13 mouse cellular contexts compared by ENCODE assay signal in the genomic region with DNA sequence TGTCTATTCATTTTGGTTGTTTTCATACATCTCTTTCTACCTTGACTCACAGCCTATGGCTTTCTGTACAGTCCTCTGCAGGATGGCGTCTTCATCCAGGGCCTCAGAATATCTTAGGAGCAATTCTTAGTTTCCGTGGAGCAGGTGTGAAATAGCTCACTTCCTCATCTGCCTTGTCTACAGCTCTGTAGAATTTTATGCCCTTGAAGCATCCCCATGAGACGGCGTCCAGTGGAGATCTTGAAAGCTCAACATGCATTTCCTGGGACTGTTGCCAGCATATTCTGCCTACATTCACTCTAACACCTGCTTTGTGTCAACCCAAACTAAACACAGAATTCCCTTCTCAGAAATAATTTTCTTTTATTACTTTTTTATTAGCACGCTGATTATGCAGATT.
A peak's percentile ranks its signal among the peaks of the same experiment; 100 is the strongest.
DNase-seq lines count a peak whose midpoint lies in the region; ATAC-seq lines count a peak whose summit lies in the region.
"Had no signal": no experiment of that assay in that cellular context is flagged by ENCODE, and none has a peak within 500 bp of the region (broad histone marks: within the 10 kb centered on the region; RNA-seq: fewer than 3 reads in every experiment).

No protein-coding gene starts in this region.

- no peak overlapping the region for H3K4me3 ChIP-seq in hindbrain, embryonic 15.5 days
- no peak overlapping the region for H3K4me3 ChIP-seq in hindbrain, embryonic 14.5 days (replicated peaks; ENCODE audit: low read length)
- no peak overlapping the region for H3K4me3 ChIP-seq in midbrain, embryonic 15.5 days
- H3K4me3 ChIP-seq in midbrain, embryonic 10.5 days: no peak overlapping the region
- H3K4me3 ChIP-seq in liver, embryonic 11.5 days (ENCODE audit: low read depth, low read length): no peak overlapping the region
- H3K4me3 ChIP-seq: erythroblast, embryonic 14.5 days; heart, embryonic 13.5 days had no signal

- no peak overlapping the region for H3K27ac ChIP-seq in hindbrain, embryonic 15.5 days (replicated peaks)
- no peak overlapping the region for H3K27ac ChIP-seq in hindbrain, embryonic 14.5 days
- no peak overlapping the region for H3K27ac ChIP-seq in midbrain, embryonic 15.5 days
- no peak overlapping the region for H3K27ac ChIP-seq in midbrain, embryonic 10.5 days (replicated peaks)
- H3K27ac ChIP-seq in liver, embryonic 11.5 days (ENCODE audit: low read depth, low read length): no peak overlapping the region
- H3K27ac ChIP-seq: heart, embryonic 13.5 days; macrophage had no signal

- H3K27me3 ChIP-seq in hindbrain, embryonic 15.5 days: no peaks in the 10 kb centered on the region
- no peaks in the 10 kb centered on the region for H3K27me3 ChIP-seq in hindbrain, embryonic 14.5 days (ENCODE audit: control insufficient read depth, insufficient read depth, low read length)
- H3K27me3 ChIP-seq in midbrain, embryonic 15.5 days (replicated peaks): no peaks in the 10 kb centered on the region
- H3K27me3 ChIP-seq in midbrain, embryonic 10.5 days (ENCODE audit: low read depth, poor library complexity, severe bottlenecking): no peaks in the 10 kb centered on the region
- H3K27me3 ChIP-seq in liver, embryonic 11.5 days (replicated peaks; ENCODE audit: control insufficient read depth, insufficient read depth, low read length): no peaks in the 10 kb centered on the region
- H3K27me3 ChIP-seq: heart, embryonic 13.5 days had no signal

- intact Hi-C loops in left cerebral cortex, postnatal 4 days (cut with DNase I): no loop called here

- DNase-seq in cerebellum, postnatal 10 days: peak; percentile 27 to 61
- no peak for DNase-seq in hindbrain, embryonic 14.5 days (ENCODE audit: low spot score)
- DNase-seq in midbrain, embryonic 10.5 days (ENCODE audit: low spot score): no peak
- DNase-seq in left cerebral cortex, postnatal 4 days: peak; percentile 47
- DNase-seq in liver, embryonic 11.5 days (ENCODE audit: low spot score): no peak
- DNase-seq: adrenal gland, adult 8-10 months; gastrocnemius, postnatal 36 days had no signal

- H3K4me1 ChIP-seq in hindbrain, embryonic 15.5 days (replicated peaks): no peaks in the 10 kb centered on the region
- H3K4me1 ChIP-seq in hindbrain, embryonic 14.5 days (replicated peaks; ENCODE audit: control insufficient read depth, insufficient read depth, low read length): no peaks in the 10 kb centered on the region
- no peaks in the 10 kb centered on the region for H3K4me1 ChIP-seq in midbrain, embryonic 15.5 days
- H3K4me1 ChIP-seq in midbrain, embryonic 10.5 days: no peaks in the 10 kb centered on the region
- H3K4me1 ChIP-seq in liver, embryonic 11.5 days (replicated peaks; ENCODE audit: control insufficient read depth, insufficient read depth, low read length): no peaks in the 10 kb centered on the region

- WGBS in hindbrain, embryonic 15.5 days: 55% methylated on average over 5 of the region's 5 CpGs
- 60% methylated on average over 5 of the region's 5 CpGs for WGBS in hindbrain, embryonic 14.5 days
- WGBS in midbrain, embryonic 15.5 days: 75% methylated on average over 5 of the region's 5 CpGs
- 88% methylated on average over 5 of the region's 5 CpGs for WGBS in midbrain, embryonic 10.5 days
- 81% methylated on average over 5 of the region's 5 CpGs for WGBS in liver, embryonic 11.5 days

- H3K9ac ChIP-seq in hindbrain, embryonic 15.5 days: no peak overlapping the region
- no peak overlapping the region for H3K9ac ChIP-seq in hindbrain, embryonic 14.5 days
- H3K9ac ChIP-seq in midbrain, embryonic 15.5 days: no peak overlapping the region
- H3K9ac ChIP-seq in liver, embryonic 11.5 days (ENCODE audit: low read depth, low read length): no peak overlapping the region
- H3K9ac ChIP-seq: heart, embryonic 13.5 days had no signal

- no peaks in the 10 kb centered on the region for H3K36me3 ChIP-seq in hindbrain, embryonic 15.5 days
- no peaks in the 10 kb centered on the region for H3K36me3 ChIP-seq in hindbrain, embryonic 14.5 days (replicated peaks; ENCODE audit: control insufficient read depth, insufficient read depth)
- no peaks in the 10 kb centered on the region for H3K36me3 ChIP-seq in midbrain, embryonic 15.5 days (replicated peaks)
- H3K36me3 ChIP-seq in midbrain, embryonic 10.5 days: no peaks in the 10 kb centered on the region
- no peaks in the 10 kb centered on the region for H3K36me3 ChIP-seq in liver, embryonic 11.5 days (ENCODE audit: control insufficient read depth, insufficient read depth, low read length)
- H3K36me3 ChIP-seq: heart, embryonic 13.5 days had no signal

- no peaks in the 10 kb centered on the region for H3K9me3 ChIP-seq in hindbrain, embryonic 15.5 days
- no peaks in the 10 kb centered on the region for H3K9me3 ChIP-seq in hindbrain, embryonic 14.5 days (ENCODE audit: control insufficient read depth, low read length)
- H3K9me3 ChIP-seq in midbrain, embryonic 15.5 days: no peaks in the 10 kb centered on the region
- H3K9me3 ChIP-seq in midbrain, embryonic 10.5 days (replicated peaks): no peaks in the 10 kb centered on the region
- no peaks in the 10 kb centered on the region for H3K9me3 ChIP-seq in liver, embryonic 11.5 days (ENCODE audit: control insufficient read depth, low read length)
- H3K9me3 ChIP-seq: heart, embryonic 13.5 days had no signal

- H3K4me2 ChIP-seq in hindbrain, embryonic 15.5 days: no peak overlapping the region
- no peak overlapping the region for H3K4me2 ChIP-seq in hindbrain, embryonic 14.5 days (replicated peaks)
- no peak overlapping the region for H3K4me2 ChIP-seq in midbrain, embryonic 15.5 days
- H3K4me2 ChIP-seq in liver, embryonic 11.5 days: no peak overlapping the region
- H3K4me2 ChIP-seq: heart, embryonic 13.5 days had no signal

- no peak for ATAC-seq in cerebellum, adult (ENCODE audit: insufficient number of reproducible peaks, low FRiP score, low TSS enrichment)
- ATAC-seq in hindbrain, embryonic 15.5 days (ENCODE audit: low FRiP score, low read depth): peak; percentile 66
- ATAC-seq in hindbrain, embryonic 14.5 days (ENCODE audit: low FRiP score): no peak
- ATAC-seq in midbrain, embryonic 15.5 days (replicated peaks): peak; percentile 65; the same call in 1 of the 2 replicates
- ATAC-seq in liver, embryonic 11.5 days (replicated peaks; ENCODE audit: low FRiP score): no peak

Comparison
In these comparisons a context has a peak if more than half of its experiments do, and no peak if none do; other contexts are left out.
1. ATAC-seq: peak in hindbrain, embryonic 15.5 days (single experiment) and midbrain, embryonic 15.5 days (single experiment); none in cerebellum, adult (single experiment), hindbrain, embryonic 14.5 days (single experiment) and liver, embryonic 11.5 days (single experiment).
2. DNase-seq: peak in cerebellum, postnatal 10 days (2 of 2) and left cerebral cortex, postnatal 4 days (single experiment); none in hindbrain, embryonic 14.5 days (single experiment), midbrain, embryonic 10.5 days (single experiment) and liver, embryonic 11.5 days (single experiment).